Mouse (Mus musculus) megakaryocyte, adult 5-6 weeks (primary cell): Measurements from ENCODE around the gene Kdm1b. TPM values are rescaled to one million over a fixed set of nuclear protein-coding genes. Genes with fewer than 3 reads are reported as not detected.

Source experiments
- ATAC-seq: 2 replicates; pipeline ENCODE4 v1.8.0; 2016; ENCODE audit warnings: mild to moderate bottlenecking, inconsistent platforms; ENCODE audit not compliant: poor library complexity, severe bottlenecking
- total RNA-seq, 2 experiments: library from RNA; stranded (forward) in 1 of 2; stranded (reverse) in 1 of 2; fragments of 153-499, 151-499 nt in 1 of 2; fragments of 221-1000, 200-1000 nt in 1 of 2; gene quantifications; 2 replicates each; pipeline versions ENCODE4 v1.2.3 to v1.2.4; 2015 to 2017

The Kdm1b gene
- total RNA-seq, 2 experiments from 2014 or later, result 9.6 to 9.7 TPM

DNA sequence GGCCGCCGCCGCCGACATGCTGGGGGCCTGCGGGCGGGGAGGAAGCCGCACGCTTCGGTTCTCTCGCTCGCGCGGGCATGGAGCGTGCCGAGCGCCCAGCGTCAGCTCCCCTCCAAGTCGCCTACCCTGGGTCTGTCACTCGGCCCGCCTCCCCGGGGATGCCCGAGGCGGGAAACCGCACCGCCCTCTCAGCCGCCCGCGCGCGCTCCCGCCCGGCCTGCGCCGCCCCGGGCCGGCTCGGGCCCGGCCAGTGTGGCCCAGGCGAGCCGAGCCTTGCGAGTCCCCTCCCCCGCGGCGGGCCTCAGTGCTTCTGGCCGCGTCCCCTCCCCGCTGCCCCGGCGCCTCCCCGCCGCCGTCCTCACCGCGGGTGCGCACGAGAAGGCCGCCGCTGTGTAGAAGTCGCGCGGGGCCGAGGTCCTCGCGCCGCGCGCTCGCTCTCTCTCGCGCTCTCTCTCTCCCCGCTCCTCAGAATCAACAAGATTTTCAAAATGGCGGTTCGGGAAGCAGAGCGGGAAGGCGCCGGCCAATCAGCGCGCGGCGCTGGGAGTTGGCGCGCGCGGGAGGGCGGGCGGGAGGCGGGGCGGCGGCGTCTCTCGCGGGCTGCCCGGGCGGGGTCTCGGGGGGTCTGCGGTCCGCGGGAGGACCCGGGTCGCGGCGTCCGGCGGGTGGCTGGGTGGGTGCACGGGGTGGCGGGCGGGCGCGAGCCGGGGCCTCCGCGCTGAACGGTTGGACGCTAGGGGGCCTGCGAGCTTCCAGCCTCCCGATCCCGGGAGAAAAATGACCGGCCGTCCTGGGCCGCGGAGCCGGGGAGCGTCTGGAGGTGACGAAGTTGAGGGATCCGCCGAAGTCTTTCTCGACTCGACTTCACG, 62.6 kb downstream of the Kdm1b start, which contains the start of gene Dek:
Gene Dek (minus strand): TSS at position 491 of the 869 bp plus-strand sequence.
- peak; percentile 68 for ATAC-seq

DNA sequence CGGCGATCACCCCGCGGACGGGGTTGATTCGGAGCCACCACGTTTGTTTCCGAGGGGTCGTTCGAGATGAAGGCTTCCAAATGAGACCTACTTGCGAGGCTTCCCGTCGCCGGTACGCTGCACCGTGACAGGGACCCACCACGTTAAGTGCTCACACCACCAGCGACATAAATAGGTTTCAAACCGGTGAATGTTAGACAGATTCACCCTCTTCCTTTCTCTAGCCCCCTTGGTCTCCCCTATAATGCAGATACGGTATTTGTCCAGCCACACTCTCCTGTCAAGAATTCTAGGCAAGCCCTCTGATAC, 63.2 kb downstream of the Kdm1b start:
- ATAC-seq, result no peak

- no peak for ATAC-seq
These were observed 65.9 kb downstream of the Kdm1b start for GRCm38 (mm10) chr13:47109239-47109638.

GRCm38 (mm10) chr13:47111185-47111584, 67.9 kb downstream of the Kdm1b start:
- ATAC-seq, result no peak

DNA sequence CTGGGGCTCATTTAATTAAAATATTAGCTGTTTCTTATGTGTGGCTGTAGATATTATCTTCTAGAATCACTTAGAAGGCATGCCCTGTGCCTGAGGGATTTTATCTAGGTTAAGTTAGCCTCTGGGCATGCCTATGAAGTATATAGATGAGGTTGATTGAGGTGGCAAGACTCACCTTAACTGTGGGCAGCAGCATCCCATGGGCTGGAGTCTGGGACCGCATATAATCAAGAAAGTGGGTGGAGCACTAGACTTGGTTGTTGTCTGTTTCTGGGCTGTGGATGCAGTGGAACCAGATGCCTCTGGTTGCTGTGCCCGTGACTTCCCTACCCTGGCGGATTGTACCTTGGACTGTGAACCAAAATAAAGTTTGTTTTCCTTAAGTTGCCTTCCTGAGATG, 68.8 kb downstream of the Kdm1b start:
- ATAC-seq, result no peak

- ATAC-seq, result peak; percentile 62
These were observed 69.6 kb downstream of the Kdm1b start for GRCm38 (mm10) chr13:47112924-47113323.

DNA sequence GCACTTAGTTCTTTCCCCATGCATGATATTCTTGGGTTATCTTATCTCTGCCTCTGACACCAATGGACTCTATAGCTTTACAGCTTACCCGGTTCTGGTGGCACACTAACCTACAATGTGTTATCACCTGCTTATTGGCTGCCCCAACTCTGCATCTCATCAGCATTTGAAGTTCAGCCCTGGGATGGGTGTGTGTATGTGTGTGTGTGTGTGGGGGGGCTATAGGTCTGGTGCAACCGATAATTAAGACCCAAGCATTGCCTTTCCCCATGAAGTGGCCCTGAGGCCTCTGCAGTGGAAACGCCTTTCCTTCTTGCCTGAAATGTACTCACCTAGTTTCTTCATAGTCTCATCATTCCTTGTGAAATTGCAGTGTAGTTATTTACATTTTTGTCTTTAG, 72.7 kb downstream of the Kdm1b start:
- no peak for ATAC-seq

DNA sequence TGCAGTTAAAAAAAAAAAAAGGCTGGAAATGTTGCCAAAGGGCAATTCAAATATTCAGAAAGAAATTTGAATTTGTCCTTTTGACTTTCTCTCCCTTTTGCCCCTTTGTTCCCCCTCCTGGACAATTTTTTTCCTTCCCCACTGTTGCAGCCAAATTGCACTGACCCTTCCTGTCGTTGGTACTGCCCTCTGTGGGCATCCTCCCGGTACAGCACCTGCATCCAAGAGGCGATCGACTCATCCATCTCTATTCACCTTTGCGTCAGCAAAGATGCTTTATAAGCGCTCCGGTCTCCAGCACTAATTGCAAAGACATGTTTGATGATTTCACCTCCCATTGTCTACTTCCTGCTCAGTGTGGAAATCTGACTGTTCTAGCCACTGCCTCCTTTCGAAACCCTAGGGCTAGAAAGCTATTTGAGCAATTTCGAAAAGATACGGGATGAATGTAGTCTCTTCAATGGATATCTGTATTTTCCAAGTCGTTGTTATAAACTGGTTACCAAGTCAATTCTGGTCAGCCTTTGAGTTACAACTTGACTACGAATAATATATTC, 78.1 kb downstream of the Kdm1b start:
- peak; percentile 58 for ATAC-seq

GRCm38 (mm10) chr13:47122537-47123430, 79.5 kb downstream of the Kdm1b start, which contains the start of gene Rnf144b:
TSS of gene Rnf144b (plus strand) at chr13:47122656.
- ATAC-seq, result peak; percentile 54

DNA sequence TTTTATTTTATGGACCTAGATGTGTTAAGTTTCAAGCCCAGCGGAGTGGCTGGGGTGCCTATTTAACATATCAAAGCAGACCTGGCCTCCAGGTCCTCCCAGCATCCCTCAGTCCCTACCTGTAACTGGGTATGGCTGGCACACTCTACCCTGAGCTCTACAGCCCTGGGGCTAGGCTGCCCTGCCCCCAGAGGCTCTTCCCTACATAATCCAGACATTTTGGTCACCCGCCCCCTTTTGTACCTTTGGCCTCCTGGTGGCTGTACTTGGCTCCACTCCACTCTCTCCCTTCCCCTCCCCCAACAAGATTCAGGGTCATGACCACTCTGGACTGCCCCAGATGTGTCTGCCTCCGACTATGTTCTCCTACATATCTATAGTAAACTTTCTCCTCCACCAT, 81.2 kb downstream of the Kdm1b start:
- ATAC-seq, result no peak

- no peak for ATAC-seq
These were observed 81.7 kb downstream of the Kdm1b start for GRCm38 (mm10) chr13:47124986-47125385.

GRCm38 (mm10) chr13:47125595-47125994, 82.3 kb downstream of the Kdm1b start:
- no peak for ATAC-seq

DNA sequence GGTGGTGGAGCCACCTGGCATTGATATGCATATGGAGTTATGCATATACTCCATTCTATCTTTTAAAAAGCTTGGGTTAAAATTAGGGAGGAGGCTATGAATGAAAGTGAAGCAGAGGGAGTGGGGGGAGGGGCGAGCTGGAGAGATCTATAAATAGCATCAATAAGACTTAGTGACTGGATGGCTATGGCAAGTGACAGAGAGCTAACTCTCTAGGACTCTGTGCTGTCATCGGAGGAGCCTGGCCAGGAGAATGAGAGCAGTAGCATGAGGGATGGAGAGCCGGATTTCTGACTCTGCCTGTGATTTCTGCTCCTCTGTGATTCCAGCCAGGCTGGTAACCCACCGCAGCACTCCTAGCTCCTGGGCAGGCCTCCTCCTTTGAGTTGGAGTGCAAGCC, 85.8 kb downstream of the Kdm1b start:
- no peak for ATAC-seq

- ATAC-seq, result no peak
These were observed 89.8 kb downstream of the Kdm1b start for GRCm38 (mm10) chr13:47133058-47133457.

DNA sequence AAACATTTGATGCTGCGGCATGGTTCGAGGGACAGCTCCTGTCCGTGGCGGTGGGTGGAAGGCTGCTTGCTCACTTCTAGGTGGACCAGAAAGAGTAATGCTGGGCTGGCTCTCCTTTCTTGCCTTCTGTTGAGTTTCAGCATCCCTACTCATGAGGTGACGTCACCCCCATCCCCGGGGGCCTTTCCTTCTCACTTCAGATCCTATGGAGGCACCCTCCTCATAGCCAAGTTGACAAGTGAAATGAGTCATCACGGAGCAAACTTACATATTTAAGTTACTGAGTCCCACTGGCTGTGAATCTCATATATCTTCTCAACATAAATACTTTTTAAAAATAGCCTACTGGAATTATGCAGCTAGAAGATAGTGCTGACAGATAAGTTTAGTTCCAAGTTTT, 91.5 kb downstream of the Kdm1b start:
- no peak for ATAC-seq

Other genes starting within 250 kb of the Kdm1b start
- 21.2 and 25.8 TPM in 2 replicates for gene Kif13a, start 113.6 kb upstream of the Kdm1b start, total RNA-seq (2015)
- 46.9 and 47.5 TPM in 2 replicates for gene Kif13a, start 113.6 kb upstream of the Kdm1b start, total RNA-seq (2017)
- 0.07 and 0.14 TPM in 2 replicates for gene Nhlrc1, start 28.6 kb upstream of the Kdm1b start, total RNA-seq (2015)
- 0.28 and 0.70 TPM in 2 replicates for gene Nhlrc1, start 28.6 kb upstream of the Kdm1b start, total RNA-seq (2017)
- 7.0 and 9.8 TPM in 2 replicates for gene Tpmt, start 1.2 kb downstream of the Kdm1b start, total RNA-seq (2015)
- 8.6 TPM in 2 replicates for gene Tpmt, start 1.2 kb downstream of the Kdm1b start, total RNA-seq (2017)
- 584 and 589 TPM in 2 replicates for gene Dek, start 62.7 kb downstream of the Kdm1b start, total RNA-seq (2015)
- gene Dek, start 62.7 kb downstream of the Kdm1b start, total RNA-seq (2017), result 678 and 828 TPM in 2 replicates
- 25.5 and 25.9 TPM in 2 replicates for gene Rnf144b, start 79.2 kb downstream of the Kdm1b start, total RNA-seq (2015)
- 25.6 and 28.7 TPM in 2 replicates for gene Rnf144b, start 79.2 kb downstream of the Kdm1b start, total RNA-seq (2017)